Mouse (Mus musculus): ENCODE data around the gene Hoxa5.

Gene Hoxa5

DNA sequence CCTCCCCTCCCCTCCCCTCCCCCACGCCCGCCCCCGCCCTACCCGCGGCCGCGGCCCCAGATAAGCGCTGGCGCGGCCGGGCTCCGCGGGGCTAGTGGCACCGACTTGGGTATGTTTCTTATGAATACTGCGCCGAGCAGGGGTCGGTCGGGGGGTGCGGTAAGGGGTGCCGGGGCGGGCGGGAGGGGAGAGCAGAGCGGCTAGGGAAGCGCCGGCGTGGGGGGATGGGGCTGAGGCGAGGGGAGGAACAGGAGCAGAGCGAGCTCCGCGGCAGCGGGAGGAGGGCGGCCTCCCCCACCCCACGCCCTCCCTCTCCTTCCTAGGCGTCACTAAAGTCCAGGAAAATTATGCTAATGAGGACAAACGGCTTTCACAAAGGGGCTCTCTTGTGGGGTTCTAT lies 28.5 kb downstream of the Hoxa5 start:
- no peak for DNase-seq

- DNase-seq, result no peak
Measured at GRCm38 (mm10) chr6:52174968-52175751, 29.2 kb downstream of the Hoxa5 start.

GRCm38 (mm10) chr6:52173648-52174047 lies 30.7 kb downstream of the Hoxa5 start:
- no peak for DNase-seq

DNA sequence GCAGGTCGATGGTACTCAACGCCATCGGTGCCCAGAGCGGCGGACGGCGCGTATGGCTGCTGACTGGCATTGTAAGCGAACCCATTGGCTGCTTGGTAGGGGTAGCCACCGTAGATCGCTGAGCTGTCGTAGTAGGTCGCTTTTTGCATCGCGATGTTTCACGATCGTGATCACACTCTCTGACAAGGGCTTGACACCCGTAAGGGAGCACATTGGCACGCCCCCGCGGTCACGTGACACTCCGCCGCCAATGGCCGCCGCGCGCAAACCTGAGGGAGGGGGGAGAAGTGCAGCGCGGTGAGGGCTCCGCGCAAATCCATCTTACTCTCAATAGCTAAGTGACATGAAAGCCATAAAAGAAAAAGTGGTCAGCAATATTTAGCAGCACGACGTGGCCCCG lies 31.9 kb downstream of the Hoxa5 start:
- no peak for DNase-seq

DNA sequence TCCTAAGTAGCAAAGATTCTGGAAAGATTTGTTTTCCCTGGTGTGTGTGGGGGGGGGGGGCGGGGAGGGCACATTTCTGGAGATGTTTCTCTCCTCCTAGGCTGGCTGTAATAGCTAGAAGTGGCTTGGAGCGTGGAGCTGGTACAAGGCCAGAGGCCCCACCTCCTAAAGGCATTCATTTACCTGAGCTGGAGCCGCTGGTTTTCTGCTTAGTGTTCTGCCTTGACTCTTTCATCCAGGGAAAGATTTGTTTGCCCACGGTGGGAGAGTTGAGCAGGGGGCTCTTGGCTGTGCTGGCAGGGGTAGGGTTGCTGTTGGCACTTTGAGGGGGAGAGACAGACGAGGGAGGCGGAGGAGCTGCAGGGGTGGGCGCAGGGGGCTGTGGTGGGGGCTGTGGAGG lies 32.4 kb downstream of the Hoxa5 start:
- no peak for DNase-seq

DNA sequence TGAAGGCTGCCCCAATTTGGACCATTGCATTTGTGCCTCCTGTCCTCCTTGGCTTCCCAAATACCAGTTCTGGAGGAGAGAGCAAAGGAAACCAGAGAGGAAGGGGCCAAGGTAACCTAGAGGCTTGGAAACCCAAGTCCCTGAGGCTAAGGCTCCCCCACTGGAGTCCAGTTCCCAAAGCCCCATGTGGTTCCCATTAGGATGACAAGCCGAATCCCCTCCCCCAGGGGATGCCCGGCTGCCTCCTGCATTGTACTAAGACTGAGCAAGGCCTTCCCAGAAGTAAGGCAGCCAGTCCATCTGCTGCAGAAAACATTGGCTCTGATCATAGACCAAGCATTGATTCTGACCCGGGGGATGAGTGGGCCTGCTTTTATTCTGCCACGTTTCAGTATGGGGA lies 33.1 kb downstream of the Hoxa5 start:
- no peak for DNase-seq

DNA sequence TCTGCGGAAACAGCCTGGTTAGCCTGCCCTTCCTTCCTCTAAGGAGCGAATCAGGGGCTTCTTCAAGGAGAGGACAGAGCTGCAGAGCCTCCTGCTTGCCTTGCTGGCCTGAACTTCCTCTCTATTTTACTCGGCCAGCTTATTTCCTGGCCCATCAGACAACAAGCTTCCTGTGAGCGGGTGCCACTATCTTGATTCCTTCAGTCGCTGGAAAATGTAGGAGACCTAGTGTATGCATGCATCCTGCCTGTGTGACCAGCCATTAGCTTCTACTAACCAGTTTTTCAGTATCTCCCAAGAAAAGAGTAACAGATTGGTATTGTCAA lies 33.5 kb downstream of the Hoxa5 start:
- DNase-seq, result no peak

- DNase-seq, result no peak
Measured at GRCm38 (mm10) chr6:52170166-52170897, 34.1 kb downstream of the Hoxa5 start.

GRCm38 (mm10) chr6:52169499-52170165 lies 34.8 kb downstream of the Hoxa5 start:
- DNase-seq, result no peak

DNA sequence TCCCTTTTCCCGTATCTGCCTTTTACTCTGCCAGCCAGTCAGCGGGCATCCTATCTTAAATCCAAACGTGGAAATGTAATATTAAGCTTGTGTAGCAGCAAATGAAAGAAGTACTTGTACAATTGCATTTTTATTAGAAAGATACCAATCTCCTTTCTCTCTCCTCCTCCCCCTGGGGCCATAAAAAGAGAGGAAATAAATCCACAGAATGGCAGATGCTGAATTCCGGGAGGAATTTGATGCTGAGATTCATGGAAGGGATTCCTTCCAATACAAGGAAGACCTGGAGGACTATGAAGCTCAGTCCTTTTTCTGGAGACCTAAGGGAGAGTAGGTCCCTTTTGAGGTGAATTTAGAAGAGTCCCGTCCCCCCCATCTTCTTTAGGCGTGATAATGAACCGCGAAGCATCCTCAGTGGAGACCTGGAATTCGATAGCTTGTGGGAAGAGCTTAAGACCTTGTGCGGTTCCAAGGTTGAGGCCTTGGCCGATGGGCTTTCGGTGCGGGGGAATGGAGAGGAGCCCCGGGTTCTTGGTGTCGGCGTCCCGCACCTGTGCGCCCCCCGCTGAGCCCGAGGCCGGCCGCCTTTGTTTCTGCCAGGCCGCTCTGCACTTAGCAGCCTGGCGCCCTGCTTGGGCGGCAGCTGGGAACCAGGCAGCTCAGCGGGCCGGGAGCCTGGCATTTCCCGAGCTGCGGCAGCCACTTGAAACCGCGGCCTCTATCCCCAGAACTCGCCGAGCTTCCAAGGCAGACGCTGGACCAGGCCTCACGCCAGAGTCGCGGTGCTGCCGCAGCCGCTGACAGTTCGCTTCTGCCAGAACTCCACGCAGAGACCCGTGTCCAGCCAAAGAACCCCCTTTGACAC lies 36.0 kb downstream of the Hoxa5 start:
- no peak for DNase-seq

GRCm38 (mm10) chr6:52167736-52168161 lies 36.6 kb downstream of the Hoxa5 start:
- DNase-seq, result no peak

- DNase-seq, result no peak
Measured at GRCm38 (mm10) chr6:52167176-52167575, 37.2 kb downstream of the Hoxa5 start.

DNA sequence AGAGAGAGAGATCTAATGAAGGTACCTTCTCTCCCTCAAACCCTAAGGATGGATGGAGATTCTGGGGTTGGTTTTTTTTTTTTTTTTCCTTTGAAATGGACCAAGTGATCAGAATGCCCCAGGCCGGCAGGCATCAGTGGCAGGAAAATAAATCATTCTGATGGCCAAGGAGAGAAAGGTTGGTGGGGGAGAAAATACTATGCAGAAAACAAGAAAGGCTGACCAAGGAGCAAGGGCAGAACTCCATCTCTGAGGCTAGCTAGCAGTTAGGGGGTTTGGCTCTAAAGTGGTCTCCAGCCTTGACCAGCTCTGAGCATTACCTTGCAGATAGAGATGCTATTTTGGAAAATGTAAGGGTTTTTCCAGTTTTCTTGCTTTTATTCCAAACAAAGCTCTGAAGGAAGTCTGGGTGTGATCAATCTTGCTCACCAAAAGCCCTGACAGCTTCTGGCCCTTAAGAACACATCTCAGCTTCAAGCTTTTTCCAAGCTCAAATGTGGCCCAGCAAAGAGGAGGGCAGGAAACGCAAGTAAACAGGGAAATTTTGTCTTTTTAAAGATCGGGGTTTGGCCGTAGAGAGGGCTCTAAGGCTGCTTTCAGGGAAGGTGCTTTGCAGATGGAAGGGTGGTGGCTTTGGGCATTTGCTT lies 37.8 kb downstream of the Hoxa5 start:
- no peak for DNase-seq

GRCm38 (mm10) chr6:52165441-52166370 lies 38.7 kb downstream of the Hoxa5 start:
- DNase-seq, result no peak

- DNase-seq, result no peak
Measured at GRCm38 (mm10) chr6:52164626-52165440, 39.6 kb downstream of the Hoxa5 start, which contains the start of gene Hoxa2. Gene Hoxa2, minus strand, starts transcription at chr6:52164831.

DNA sequence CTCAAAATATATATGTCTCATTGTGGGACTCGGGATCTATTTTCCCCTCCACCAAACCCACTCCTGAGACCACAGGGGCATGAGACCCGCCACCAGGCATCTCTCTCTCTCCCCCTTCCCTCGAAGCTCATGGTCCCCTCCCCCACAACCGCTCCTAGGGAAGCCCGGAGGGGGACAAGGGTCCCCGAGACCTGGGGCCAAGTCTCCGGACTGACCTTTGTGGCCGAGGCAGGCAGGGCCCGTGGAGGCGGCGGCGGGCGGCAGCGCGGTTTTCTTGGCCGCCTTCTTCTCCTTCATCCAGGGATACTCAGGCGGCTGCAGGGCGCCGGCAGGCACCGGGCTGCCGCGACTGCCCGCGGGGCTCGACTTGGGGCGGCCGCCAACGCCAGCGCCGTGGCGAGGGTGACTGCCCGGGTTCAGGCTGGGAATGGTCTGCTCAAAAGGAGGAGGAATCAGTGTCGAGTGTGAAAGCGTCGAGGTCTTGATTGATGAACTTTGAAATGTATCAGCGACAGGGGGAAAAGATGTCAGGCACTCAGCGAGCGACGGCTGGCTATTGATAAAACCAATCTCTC lies 40.2 kb downstream of the Hoxa5 start:
- DNase-seq, result no peak

GRCm38 (mm10) chr6:52163366-52164031 lies 40.9 kb downstream of the Hoxa5 start:
- DNase-seq, result no peak

- DNase-seq, result no peak
Measured at GRCm38 (mm10) chr6:52162611-52163365, 41.6 kb downstream of the Hoxa5 start.

DNA sequence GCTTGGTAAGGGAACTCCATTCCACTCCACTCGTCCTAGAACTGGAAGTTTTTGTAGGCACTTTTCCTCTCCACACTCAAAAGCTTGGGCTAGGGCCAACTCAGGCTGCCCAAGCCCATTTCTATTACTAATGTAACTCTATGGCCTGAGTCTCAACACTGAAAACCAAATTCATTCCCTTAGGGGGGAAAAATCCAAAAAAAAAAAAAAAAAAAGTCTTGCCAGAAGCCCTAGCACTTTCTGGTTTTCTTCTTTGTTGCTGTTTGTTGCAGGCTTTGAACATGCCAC lies 42.4 kb downstream of the Hoxa5 start:
- DNase-seq, result no peak

All from thymus, postnatal 14 days (tissue).